Mouse (Mus musculus) regulatory T cell (primary cell): ENCODE results near the gene Faap24.

ENCODE experiments used
- in situ Hi-C: fragments of 300-600 bp; cut with MboI, MseI; formaldehyde crosslinking; loops from one replicate; pipeline ENCODE4 v1.15.1; 2025; ENCODE audit warnings: high pct_unique_total_duplicates

Gene Faap24

GRCm38 (mm10) chr7:35396542-35397168, at the start of gene Faap24, which contains the start of gene Cep89:
Faap24 (minus strand) TSS chr7:35396836.
Cep89 (plus strand) TSS chr7:35397035.
- in situ Hi-C loops: loop anchor here (10.0 kb wide), 1 partner anchor 348 kb away; no protein-coding TSS in a partner anchor

- in situ Hi-C loops: no loop called here
Measured at GRCm38 (mm10) chr7:35435266-35435665, 38.6 kb upstream of the Faap24 start.

- in situ Hi-C loops: no loop called here
Measured at GRCm38 (mm10) chr7:35428146-35428545, 31.5 kb upstream of the Faap24 start.

GRCm38 (mm10) chr7:35423071-35423470, 26.4 kb upstream of the Faap24 start:
- in situ Hi-C loops: no loop called here

- in situ Hi-C loops: no loop called here
Measured at GRCm38 (mm10) chr7:35416654-35416948, 20.0 kb upstream of the Faap24 start.

GRCm38 (mm10) chr7:35415801-35416653, 19.4 kb upstream of the Faap24 start:
- in situ Hi-C loops: no loop called here

GRCm38 (mm10) chr7:35415226-35415625, 18.6 kb upstream of the Faap24 start:
- in situ Hi-C loops: no loop called here

GRCm38 (mm10) chr7:35401169-35401568, 4.5 kb upstream of the Faap24 start:
- in situ Hi-C loops: no loop called here

GRCm38 (mm10) chr7:35395734-35396456, 741 bp downstream of the Faap24 start:
- in situ Hi-C loops: loop anchor here (10.0 kb wide), 1 partner anchor 349 kb away; no protein-coding TSS in a partner anchor

GRCm38 (mm10) chr7:35392935-35393334, 3.7 kb downstream of the Faap24 start:
- in situ Hi-C loops: loop anchor here (5.0 to 10.0 kb wide), 3 partner anchors 56 to 352 kb away; no protein-coding TSS in a partner anchor

- in situ Hi-C loops: no loop called here
Measured at GRCm38 (mm10) chr7:35388694-35389093, 7.9 kb downstream of the Faap24 start.

- in situ Hi-C loops: no loop called here
Measured at GRCm38 (mm10) chr7:35386525-35386952, 10.1 kb downstream of the Faap24 start.

- in situ Hi-C loops: no loop called here
Measured at GRCm38 (mm10) chr7:35382706-35383353, 13.8 kb downstream of the Faap24 start.

GRCm38 (mm10) chr7:35381861-35382260, 14.8 kb downstream of the Faap24 start:
- in situ Hi-C loops: no loop called here

- in situ Hi-C loops: no loop called here
Measured at GRCm38 (mm10) chr7:35380351-35380750, 16.3 kb downstream of the Faap24 start.

GRCm38 (mm10) chr7:35379492-35380119, 17.0 kb downstream of the Faap24 start:
- in situ Hi-C loops: loop anchor here (10.0 kb wide), 1 partner anchor 1225 kb away; no protein-coding TSS in a partner anchor

GRCm38 (mm10) chr7:35376623-35377022, 20.0 kb downstream of the Faap24 start:
- in situ Hi-C loops: loop anchor here (10.0 kb wide), 1 partner anchor 1228 kb away; no protein-coding TSS in a partner anchor

- in situ Hi-C loops: loop anchor here (10.0 kb wide), 1 partner anchor 1231 kb away; no protein-coding TSS in a partner anchor
Measured at GRCm38 (mm10) chr7:35374265-35374664, 22.4 kb downstream of the Faap24 start.

- in situ Hi-C loops: loop anchor here (10.0 kb wide), 1 partner anchor 1231 kb away; no protein-coding TSS in a partner anchor
Measured at GRCm38 (mm10) chr7:35373146-35373989, 23.3 kb downstream of the Faap24 start.
